Mouse (Mus musculus): ENCODE results near the gene Agtrap. TPM values are rescaled to one million over a fixed set of nuclear protein-coding genes. Genes with fewer than 3 reads are reported as not detected.

The Agtrap gene
- total RNA-seq, 2 experiments from 2014 or later, result 3.6 to 4.3 TPM

GRCm38 (mm10) chr4:148109215-148109614 is 21.4 kb upstream of the Agtrap start:
- no peak for DNase-seq (ENCODE audit: extremely low spot score in 1 of 2, low spot score in 2 of 2)
- intact Hi-C loops (cut with DNase I), result no loop called here

- no peak for DNase-seq (ENCODE audit: extremely low spot score in 1 of 2, low spot score in 2 of 2)
- intact Hi-C loops (cut with DNase I), result no loop called here
These were observed 20.8 kb upstream of the Agtrap start for GRCm38 (mm10) chr4:148108565-148109100.

GRCm38 (mm10) chr4:148107621-148108291 is 19.9 kb upstream of the Agtrap start:
- peak in 1 of 2 experiments; percentile 32 for DNase-seq (ENCODE audit: extremely low spot score in 1 of 2, low spot score in 2 of 2)
- intact Hi-C loops (cut with DNase I), result no loop called here

GRCm38 (mm10) chr4:148104146-148104545 is 16.3 kb upstream of the Agtrap start:
- intact Hi-C loops (cut with DNase I), result no loop called here
- DNase-seq (ENCODE audit: extremely low spot score in 1 of 2, low spot score in 2 of 2), result no peak

- DNase-seq (ENCODE audit: extremely low spot score in 1 of 2, low spot score in 2 of 2), result peak; percentile 60 to 82
- intact Hi-C loops (cut with DNase I), result no loop called here
These were observed 14.1 kb upstream of the Agtrap start for GRCm38 (mm10) chr4:148101801-148102527.

- DNase-seq (ENCODE audit: extremely low spot score in 1 of 2, low spot score in 2 of 2), result no peak
- intact Hi-C loops (cut with DNase I), result no loop called here
These were observed 10.8 kb upstream of the Agtrap start for GRCm38 (mm10) chr4:148098666-148099065.

- intact Hi-C loops (cut with DNase I), result no loop called here
- no peak for DNase-seq (ENCODE audit: extremely low spot score in 1 of 2, low spot score in 2 of 2)
These were observed 10.1 kb upstream of the Agtrap start for GRCm38 (mm10) chr4:148097936-148098335.

- no peak for DNase-seq (ENCODE audit: extremely low spot score in 1 of 2, low spot score in 2 of 2)
- intact Hi-C loops (cut with DNase I), result no loop called here
These were observed 7.2 kb upstream of the Agtrap start for GRCm38 (mm10) chr4:148095081-148095480.

- DNase-seq (ENCODE audit: extremely low spot score in 1 of 2, low spot score in 2 of 2), result no peak
- intact Hi-C loops (cut with DNase I), result no loop called here
These were observed 6.3 kb upstream of the Agtrap start for GRCm38 (mm10) chr4:148094161-148094560.

GRCm38 (mm10) chr4:148092551-148093271 is 4.9 kb upstream of the Agtrap start:
- intact Hi-C loops (cut with DNase I), result no loop called here
- no peak for DNase-seq (ENCODE audit: extremely low spot score in 1 of 2, low spot score in 2 of 2)

- intact Hi-C loops (cut with DNase I), result no loop called here
- no peak for DNase-seq (ENCODE audit: extremely low spot score in 1 of 2, low spot score in 2 of 2)
These were observed 3.4 kb upstream of the Agtrap start for GRCm38 (mm10) chr4:148091181-148091580.

GRCm38 (mm10) chr4:148089166-148089565 is 1.3 kb upstream of the Agtrap start:
- intact Hi-C loops (cut with DNase I), result no loop called here
- no peak for DNase-seq (ENCODE audit: extremely low spot score in 1 of 2, low spot score in 2 of 2)

GRCm38 (mm10) chr4:148087091-148087906 is 532 bp downstream of the Agtrap start:
- no peak for DNase-seq (ENCODE audit: extremely low spot score in 1 of 2, low spot score in 2 of 2)
- intact Hi-C loops (cut with DNase I), result no loop called here

GRCm38 (mm10) chr4:148085907-148086305 is 1.9 kb downstream of the Agtrap start:
- no peak for DNase-seq (ENCODE audit: extremely low spot score in 1 of 2, low spot score in 2 of 2)
- intact Hi-C loops (cut with DNase I), result no loop called here

- intact Hi-C loops (cut with DNase I), result no loop called here
- DNase-seq (ENCODE audit: extremely low spot score in 1 of 2, low spot score in 2 of 2), result no peak
These were observed 2.5 kb downstream of the Agtrap start for GRCm38 (mm10) chr4:148085131-148085906.

- DNase-seq (ENCODE audit: extremely low spot score in 1 of 2, low spot score in 2 of 2), result peak in 1 of 2 experiments; percentile 69
- intact Hi-C loops (cut with DNase I), result no loop called here
These were observed 3.5 kb downstream of the Agtrap start for GRCm38 (mm10) chr4:148084261-148084714.

- intact Hi-C loops (cut with DNase I), result no loop called here
- DNase-seq (ENCODE audit: extremely low spot score in 1 of 2, low spot score in 2 of 2), result peak in 1 of 2 experiments; percentile 66
These were observed 4.5 kb downstream of the Agtrap start for GRCm38 (mm10) chr4:148083176-148083899.

Measured in left cerebral cortex, postnatal 10 days (tissue).